Mouse (Mus musculus): Measurements from ENCODE around the gene Ptma.
"Not testable (repeated sequence)": the region's sequence is repeated elsewhere in the genome, so short reads cannot be mapped to it uniquely, and the experiment has no call there.

The Ptma gene

DNA sequence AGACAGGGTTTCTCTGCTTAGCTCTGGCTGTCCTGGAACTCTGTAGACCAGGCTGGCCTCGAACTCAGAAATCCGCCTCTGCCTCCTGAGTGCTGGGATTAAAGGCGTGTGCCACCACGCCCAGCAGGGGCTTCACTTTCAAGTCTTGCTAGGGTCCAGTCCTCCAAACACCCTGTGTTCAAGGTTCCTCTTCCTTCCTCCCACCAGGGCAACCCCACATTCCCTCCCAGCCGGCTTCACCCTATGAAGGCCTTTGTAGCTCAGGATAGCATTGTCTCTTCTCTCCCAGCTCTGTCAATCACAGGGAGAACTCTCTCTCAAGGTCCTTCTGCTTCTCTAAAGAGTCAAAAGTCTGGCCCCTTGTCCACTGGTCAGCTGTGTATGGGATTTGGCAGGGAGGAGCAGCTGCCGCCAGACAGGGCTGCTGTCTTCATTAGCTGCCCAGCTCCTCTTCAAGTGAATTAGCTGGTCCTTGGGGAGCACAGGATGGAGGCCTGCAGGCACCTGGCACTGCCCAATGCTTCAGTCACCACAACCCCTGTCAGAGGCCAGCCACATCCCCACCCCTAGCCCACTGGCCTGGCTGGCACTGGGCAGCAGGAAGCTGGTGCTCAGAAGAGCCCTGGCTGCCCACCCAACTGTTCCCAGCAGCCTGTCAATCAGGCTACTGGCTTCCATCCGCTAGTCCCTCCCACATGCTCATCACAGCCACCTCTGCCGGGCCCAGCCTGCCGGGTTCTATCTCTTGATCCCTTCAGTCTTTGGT, 15.7 kb upstream of the Ptma start:
- in situ Hi-C loops (cut with MboI; ENCODE audit: unreplicated experiment in 2 of 2): no loop called here

DNA sequence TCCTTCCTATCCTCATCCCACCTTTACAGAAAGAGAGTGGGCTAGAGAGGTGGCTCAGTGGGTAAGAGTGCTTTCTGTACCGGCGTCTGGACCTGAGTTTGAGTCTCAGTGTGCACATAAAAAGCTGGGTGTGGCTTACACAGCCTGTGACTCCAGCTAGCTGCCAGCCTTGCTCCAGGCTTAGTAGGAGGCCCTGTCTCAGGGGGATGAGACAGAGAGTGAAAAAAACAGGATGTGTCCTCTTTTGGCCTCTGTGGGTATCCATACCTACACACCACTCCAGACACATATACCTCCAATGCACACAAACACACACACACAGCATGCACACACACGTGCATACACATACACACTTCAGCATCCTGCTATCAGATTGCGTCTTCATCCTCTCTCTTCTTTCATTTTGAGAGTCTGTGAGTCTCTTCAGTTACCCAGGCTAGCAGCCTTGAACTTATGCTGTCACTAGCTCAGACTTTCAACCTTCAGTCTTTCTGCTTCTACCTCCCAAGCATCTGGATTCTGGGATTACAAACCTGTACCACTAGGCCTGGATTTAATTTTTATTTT, 14.3 kb upstream of the Ptma start:
- in situ Hi-C loops (cut with MboI; ENCODE audit: unreplicated experiment in 2 of 2): no loop called here

DNA sequence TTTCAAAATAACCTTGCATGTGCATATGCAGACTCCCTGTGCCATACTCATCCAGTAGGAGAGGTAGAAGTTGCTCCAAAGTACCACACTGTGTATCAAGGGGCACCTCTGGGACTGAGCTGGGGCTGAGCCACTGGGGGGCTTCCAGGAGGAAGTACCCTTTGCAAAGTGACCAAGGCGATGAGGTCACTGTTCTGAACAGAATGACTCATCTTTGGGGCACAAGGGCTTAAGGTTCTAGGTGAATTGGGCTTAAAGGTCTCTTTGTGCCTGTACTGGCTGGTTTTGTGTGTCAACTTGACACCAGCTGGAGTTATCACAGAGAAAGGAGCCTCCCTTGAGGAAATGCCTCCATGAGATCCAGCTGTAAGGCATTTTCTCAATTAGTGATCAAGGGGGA, 13.5 kb upstream of the Ptma start:
- in situ Hi-C loops (cut with MboI; ENCODE audit: unreplicated experiment in 2 of 2): not testable (repeated sequence)

DNA sequence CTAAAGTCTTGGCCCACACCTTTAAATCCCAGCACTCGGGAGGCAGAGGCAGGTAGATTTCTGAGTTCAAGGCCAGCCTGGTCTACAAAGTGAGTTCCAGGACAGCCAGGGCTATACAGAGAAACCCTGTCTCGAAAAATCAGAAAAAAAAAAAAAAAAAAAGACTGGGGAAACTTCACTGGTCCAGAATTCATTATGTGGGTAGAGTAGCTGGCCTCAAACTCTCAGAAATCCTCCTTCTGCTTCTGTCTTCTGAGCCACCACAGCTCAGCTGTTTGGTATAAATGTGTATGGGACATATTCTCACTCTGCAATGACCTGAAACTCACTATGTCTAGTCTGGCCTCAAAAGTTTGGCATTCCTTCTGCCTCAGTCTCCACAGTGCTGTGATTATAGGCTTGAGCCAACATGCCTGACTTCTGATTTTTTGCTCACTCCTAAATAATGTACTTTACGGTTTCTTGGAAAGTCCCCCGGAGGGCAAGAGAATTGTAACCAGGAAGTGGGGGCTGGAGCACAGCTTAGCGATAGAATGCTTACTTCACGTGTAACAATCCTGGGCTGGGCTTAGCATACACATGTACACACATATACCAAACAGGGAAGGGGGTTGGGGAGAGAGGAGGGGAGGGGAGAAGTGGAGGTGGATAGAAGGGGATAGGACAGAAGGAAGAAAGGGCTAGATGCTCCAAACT, 10.7 kb upstream of the Ptma start:
- in situ Hi-C loops (cut with MboI; ENCODE audit: unreplicated experiment in 2 of 2): no loop called here

DNA sequence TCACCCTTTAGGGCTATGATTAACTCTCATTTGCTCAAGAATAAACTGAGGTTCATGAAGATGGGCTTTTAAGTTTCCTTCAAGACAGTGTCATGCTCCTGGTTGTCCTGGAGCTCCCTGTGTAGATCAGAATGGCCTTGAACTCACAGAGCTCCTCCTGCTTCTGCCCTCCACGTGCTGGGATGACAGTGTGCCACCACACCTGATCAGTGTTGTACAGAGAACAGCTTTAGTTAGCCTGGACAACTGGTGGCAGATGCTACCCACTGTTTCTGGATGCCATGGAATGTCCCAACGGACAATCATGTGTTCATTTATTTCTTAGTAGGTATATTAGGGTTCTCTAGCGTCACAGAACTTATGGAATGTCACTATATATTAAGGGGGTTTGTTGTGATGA, 9.4 kb upstream of the Ptma start:
- in situ Hi-C loops (cut with MboI; ENCODE audit: unreplicated experiment in 2 of 2): no loop called here

DNA sequence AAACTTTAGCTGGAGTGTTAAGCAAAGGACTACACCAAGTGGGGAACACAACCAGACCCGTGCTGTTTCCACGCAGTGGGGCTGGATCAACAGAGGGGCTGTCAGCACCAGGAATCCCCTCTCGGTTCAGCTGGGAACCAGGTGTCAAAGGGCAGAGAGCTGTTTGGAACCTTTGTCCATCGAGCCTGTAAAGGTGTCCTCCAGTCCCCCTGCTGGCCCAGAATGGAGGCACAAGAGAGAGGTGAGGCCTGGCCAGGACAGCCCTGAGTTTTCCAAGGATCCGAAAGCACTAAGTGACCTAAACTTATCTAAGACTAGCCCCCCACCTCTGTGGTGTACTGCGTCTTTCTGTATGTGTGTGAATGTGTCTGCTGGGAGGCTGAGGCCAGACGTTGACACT, 6.2 kb upstream of the Ptma start:
- in situ Hi-C loops (cut with MboI; ENCODE audit: unreplicated experiment in 2 of 2): no loop called here

DNA sequence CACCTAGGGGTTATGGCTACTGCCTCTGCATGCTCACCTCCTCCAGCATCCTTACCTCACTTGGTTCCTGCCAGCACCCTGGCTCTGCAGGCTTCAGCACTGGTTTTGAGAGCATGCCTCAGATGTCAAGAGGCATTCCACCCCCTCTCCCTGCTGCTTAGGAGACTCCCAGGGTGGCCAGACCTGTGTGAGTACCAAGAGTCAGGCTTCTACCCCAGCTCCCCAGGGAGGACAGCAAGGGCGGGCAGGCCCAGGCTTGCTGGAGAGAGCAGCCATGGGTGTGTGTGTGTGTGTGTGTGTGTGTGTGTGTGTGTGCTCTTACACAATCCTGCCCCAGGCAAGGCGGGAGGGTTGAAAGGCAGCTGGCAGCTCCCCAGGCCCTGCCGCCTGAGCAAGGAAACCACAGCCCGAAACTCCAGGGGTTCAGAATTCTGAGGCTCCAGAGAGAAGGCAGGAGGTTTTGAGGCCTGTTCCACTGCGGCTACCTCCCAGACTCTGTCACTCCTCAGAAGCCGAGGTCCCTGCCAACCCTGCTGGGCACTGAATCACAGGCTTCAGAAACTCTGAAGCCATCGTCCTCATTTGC, 4.1 kb upstream of the Ptma start:
- in situ Hi-C loops (cut with MboI; ENCODE audit: unreplicated experiment in 2 of 2): no loop called here

DNA sequence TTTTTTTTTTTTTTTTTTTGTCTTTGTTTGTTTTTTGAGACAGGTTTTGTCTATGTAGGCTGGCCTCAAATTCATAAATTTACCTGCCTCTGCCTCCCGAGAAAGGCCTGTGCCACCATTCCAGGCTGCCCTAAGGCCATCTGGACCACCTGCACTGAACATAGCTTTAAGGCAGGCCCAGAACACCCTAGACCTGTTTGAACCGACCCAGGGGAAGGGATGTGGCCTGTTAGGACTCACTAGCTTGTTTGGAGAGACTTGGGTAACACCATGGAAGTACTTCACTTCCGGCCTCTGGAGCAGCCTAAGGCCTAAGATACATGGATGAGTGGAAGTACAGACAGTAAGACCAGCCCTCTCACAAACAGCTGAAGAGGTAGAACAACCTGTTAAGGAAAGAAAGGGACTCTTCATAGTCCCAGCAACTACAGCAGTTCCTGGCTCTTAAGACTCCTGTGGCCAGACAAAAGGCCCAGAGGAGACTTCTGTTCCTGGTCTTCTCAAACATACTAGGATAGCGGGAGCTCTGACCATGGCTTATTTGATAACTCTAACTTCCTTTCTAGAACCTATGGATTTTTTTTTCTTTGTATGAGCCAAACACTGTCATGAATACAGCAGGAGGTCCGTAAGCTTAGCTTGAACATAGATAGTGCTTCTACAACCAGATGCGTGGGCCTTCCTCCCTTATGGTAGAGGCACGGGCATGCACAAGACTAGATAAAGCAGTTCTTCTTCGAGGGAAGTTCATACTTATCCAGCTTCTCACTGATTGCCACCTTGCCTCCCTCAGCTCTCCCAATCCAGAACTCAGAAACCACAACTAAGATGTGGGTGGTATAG, 2.5 kb upstream of the Ptma start:
- in situ Hi-C loops (cut with MboI; ENCODE audit: unreplicated experiment in 2 of 2): no loop called here

DNA sequence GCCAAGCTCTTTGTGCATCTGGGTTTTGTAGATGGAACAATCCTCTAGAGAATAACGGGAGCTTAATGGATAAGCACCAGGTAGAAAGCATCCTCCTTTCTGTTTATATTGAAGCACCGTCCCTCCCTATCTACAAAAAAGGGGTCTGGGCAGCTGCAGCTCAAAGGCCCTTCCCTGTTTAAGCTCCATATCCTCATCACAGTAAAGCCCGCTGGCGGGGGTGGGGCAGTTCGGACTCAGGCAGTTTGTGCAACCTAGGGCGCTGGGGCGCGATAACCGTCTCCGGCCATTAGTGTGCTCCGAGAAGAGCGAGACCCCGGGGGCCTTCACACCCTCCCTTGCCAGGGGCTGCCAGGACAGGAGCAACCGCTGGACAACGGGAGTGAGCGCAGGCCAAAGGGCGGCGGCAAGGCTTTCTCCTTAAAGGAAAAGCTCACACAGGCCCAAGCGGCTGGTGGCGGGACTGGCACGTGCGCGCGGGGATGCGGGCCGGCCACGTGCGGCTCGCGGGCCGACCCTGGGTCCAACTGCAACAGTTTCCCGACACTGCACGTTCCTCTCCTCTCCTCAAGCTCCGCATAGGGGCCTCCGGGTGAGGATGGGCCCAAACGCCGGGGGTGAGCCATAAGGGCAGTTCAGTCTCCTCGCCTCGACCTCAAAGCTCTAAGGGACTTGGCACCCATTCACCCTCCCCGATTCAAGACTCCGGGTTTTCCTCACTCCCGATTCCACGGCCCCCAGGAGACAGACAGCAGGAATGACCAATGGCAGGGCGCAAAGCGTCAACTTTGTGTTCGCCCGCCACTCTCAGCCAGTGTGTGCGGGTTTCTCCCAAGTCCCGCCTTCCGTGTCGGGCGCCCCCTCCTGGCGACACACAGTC, 1.7 kb upstream of the Ptma start:
- in situ Hi-C loops (cut with MboI; ENCODE audit: unreplicated experiment in 2 of 2): no loop called here

DNA sequence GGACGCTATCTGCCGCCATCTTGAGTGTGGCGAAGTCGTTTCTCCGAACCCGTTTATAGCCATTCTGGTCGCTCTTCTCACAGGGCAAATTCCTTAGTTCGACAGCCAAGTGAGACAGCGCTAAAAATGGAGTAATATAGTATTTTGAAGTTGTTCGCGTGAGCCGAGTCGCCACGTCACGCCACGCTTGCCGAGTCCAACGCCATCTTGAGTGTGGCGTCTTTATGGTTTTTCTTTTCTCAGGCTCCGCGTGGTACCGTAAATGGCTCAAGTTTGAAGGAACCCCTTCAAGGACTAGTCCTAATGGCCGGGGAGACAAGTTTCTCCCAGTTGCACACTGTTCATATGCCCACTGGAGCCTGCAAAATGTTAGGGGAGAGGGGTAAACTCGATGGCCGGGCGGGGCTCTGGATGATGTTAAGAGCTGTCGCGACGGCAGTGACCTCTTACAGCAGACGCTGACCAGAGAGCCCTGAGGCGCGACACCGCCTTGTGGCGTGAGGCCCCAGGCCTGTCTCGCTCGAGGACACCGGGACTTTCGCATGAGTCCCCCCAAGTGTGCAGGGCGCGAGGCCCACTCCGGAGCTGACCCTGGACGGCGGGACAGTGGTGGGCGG, 919 bp upstream of the Ptma start:
- in situ Hi-C loops (cut with MboI; ENCODE audit: unreplicated experiment in 2 of 2): no loop called here

DNA sequence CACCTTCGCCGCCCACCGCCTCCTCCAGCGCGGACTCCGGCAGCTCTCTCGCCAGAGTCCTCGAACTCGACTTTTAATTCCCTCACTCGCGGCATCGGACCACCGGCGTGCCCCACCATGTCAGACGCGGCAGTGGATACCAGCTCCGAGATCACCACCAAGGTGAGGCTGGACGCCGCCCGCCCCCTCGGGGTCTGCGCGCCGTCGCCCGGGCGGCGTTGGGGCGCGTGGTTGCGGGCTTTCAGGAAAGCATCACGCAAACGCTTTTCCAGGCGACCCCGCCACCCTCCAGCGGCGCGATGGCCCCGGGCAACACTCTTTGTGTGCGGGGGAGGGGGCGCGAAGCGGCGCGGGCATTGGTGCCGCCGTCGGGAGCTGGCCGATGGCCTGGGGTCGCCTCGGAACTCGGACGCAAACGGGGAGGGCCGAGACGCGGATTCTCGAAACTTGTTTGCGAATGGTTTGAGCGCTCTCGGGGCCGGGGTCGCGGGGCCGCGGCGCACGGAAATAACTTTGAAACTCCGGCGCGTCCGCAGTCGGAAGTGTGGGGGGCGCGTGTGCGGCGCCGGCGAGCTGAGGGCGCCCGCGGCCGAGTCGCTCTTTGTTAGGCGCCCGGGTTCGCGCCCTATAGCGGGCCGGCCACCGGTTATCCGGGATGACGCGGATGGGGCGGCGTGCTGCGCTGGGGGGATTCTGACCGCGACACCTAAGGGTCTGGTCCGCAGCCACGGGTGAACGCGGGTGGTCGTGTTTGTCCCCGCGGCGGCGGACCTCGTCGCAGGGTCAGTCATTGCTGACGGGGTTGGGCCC, 468 bp downstream of the Ptma start:
- in situ Hi-C loops (cut with MboI; ENCODE audit: unreplicated experiment in 2 of 2): no loop called here

DNA sequence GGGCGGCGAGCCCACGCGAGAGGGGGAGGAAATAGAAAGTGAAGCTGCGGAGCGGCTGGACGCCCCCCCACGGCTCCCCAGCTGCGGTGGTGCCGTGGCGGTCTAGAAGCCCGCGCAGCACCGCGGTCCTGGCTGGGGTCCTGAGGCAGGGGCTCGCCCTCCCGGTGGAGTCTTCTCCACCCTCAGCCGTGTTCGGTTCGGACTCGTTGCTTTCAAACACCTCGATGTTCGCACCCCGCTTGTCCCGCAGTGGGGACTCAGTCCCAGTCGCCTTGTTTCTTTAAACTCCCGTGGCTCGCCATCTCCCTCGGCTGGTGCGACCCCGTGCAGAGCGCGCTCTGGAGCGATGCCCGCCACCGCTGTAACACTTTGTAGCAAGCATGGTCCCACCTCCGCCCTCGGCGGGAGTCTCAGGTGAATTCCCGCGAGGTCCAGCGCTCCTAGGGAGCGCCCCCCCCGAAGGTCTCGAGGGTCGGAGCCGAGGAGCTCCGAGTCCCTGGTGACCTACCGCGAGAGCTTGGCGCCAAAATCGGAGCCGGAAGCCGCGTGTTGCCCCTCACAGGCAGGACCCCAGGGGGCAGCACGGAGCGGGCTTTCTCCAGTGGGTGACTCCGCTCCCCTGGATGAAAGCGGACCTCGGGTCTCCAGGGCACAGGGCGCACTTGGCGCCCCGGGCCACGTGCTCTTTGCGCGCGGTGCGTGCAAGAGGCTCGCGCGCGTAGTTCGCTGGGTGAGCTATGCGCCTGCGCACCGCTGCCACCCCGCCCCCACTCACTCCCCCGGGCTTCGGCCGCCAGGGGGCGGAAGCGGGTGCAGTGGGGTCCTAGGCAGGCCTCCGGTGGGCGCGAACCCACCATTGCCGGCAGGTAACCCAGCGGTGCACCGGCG, 1.3 kb downstream of the Ptma start:
- in situ Hi-C loops (cut with MboI; ENCODE audit: unreplicated experiment in 2 of 2): no loop called here

DNA sequence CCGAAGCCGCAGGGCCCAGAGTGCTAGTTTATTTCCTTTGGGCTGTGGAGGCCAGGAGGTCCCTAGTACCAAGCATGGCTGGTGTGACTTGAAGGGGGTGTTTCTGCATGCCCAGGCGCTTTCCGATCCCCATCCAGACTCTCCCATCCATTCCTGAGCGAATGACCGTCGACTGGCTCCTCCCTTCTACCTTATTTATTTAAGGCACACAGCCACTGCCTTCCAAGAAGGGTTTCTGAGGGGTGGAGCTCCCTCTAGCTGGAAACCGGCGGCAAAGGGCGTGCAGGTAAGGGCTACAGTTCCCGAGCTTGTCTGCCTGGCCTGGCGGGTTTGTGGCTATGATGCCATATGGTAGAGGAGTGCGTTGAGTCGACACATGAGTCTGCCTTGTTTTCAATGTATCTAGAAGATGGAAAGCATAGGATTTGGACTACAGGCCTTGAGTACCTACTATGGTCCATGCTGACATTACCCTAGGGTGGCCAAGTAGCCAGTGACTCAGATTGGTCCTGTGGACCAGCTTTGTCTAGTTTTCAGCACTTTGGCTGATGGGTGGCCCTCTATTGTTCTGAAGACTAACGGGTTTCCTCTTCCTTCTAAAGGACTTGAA, 2.1 kb downstream of the Ptma start:
- in situ Hi-C loops (cut with MboI; ENCODE audit: unreplicated experiment in 2 of 2): no loop called here

DNA sequence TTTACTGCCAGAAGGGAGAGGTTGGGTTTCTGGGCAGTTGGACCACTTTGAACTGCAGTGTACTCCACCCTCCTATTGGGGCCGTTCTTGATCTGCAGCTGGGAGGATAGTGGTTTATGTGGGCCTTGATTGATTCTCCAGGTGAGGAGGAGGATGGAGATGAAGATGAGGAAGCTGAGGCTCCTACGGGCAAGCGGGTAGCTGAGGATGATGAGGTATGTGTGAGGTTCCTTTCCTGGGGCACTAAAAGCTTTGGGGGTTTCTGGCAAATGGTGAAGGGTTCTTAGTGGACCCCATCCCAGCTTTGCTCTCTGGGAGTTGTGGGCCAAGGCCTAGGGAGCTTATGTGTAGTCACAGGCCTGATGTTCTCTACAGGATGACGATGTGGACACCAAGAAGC, 3.1 kb downstream of the Ptma start:
- in situ Hi-C loops (cut with MboI; ENCODE audit: unreplicated experiment in 2 of 2): no loop called here

DNA sequence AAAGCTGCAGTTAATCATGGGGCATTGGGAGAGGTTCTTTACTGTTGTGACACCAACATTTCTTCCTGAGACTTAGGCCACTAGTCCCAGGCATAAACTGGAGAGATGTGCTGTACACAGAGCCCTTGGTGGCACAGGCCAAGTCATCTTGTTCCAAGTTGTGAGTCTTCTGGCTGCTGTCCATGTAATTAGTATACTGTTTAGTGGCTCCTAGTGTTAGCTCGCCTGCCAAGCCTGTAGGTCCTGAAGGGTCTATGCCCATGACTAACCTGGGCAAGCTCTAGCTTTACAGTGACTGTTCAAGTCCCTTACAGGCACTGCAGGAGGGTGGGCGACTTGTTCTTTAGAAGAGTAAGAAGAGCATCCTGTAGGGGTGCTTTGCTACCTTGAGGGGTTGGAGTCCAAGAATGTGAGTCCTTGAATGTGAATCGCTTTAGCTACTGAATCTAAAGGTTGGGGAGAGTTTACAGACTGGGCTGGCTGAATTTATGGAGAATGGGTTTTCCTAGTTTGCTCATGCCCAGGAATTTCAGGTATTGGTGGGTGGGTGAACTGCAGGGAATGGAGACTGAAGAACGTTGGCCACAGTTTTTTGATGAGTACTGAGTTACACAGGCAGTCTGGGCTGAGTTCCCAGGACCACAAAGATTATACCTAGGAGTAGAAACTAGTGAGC, 4.5 kb downstream of the Ptma start:
- in situ Hi-C loops (cut with MboI; ENCODE audit: unreplicated experiment in 2 of 2): loop anchor here in 1 of 2 experiments (5.0 kb wide), 1 partner anchor 94 kb away; no protein-coding TSS in a partner anchor

DNA sequence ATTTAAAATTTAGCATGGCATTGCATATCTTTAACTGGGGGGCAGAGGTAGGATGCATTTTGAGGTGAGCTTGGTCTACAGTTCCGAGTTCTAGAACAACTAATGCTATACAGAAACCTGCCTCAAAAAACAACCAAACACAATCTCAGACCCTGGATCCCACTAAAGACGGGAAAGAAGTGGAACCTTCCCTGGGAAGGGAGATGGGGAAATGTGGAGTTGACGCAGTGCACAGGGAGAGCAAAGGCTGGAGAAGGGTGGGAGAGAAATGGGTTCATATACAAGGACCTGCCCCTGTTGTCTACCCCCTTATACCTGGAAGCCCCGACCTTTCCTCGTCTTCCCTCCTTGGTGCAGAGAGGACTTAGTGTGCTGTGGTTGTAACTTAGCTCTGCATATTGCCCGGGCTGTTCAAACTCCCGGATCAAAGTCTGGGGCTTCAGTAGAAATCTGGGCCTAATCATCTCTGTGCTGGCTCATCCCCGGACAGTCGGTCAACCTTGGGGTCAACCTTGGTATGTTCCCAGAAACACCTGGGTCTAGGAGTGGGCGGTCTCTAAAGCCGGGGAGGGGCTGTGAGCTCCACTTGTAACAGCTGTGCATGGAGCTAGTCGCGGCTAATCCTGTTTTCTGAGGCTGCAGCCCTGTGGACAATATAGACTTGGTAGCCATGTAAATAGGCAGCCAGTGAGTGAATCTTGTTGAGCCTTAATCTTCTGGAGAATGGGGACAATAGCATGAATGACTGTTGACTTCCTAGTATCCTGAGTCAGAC, 5.2 kb downstream of the Ptma start:
- in situ Hi-C loops (cut with MboI; ENCODE audit: unreplicated experiment in 2 of 2): loop anchor here in 1 of 2 experiments (5.0 kb wide), 1 partner anchor 94 kb away; no protein-coding TSS in a partner anchor

Measured in v-Abl transformed pro-B cells (cell line).